Mouse (Mus musculus) large intestine, adult 2 months (tissue): ENCODE measurements at regions not wholly inside any gene's neighbourhood (a gene's known extent, or its start where the extent isn't known, plus 50 kb on each side); places are given as distances from the start of the nearest gene placed in this dataset.

Experiments
- DNase-seq: peaks from one replicate; pipeline ENCODE4 v3.0.0-alpha.2; 2012; ENCODE audit warnings: low read depth, low spot score
- WGBS: fragments of 180-500 bp; shearing (Covaris S2); methylation state at CpG from one replicate; pipeline ENCODE4 v1.1.7; 2018; 5-methylcytosine and 5-hydroxymethylcytosine counted together

- DNase-seq, result no peak
- WGBS, result 82% methylated on average over 5 of the region's 5 CpGs
Measured at GRCm38 (mm10) chr7:145048481-145048877, 108.8 kb upstream of the Ccnd1 start.

DNA sequence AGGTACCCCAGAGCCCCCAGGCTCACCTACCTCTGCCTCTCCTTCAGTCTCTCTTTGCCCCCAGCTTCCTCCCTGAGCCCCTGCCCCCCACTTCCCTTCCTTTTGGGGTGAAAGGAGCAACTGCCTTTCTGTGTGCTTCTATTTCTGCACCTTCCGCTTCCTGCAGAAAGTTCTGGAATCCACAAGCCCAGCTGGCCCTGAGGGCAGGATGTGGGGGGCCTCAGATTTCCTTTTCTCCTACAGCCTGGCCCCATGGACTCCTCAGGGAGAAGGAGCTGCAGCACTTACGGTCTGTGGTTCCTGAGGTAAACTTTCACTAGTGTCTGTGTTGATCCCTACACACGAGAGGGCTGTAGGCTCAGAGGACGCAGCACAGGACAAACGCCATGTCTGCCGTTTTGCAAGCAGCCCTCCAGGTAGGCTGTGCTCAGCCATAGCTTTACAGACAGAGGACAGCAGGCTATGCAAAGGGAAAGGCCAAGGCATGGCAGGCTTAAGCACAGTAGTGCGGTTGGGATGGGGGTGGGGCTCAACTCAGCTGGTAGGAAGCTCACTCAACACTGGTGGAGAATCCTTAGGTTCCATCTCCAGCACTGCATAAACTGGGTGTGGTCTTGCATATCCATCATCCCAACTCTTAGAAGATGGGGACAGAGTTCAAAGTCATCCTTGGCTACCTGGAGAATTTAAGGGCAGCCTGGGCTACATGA, 108.2 kb upstream of the Ccnd1 start:
- DNase-seq, result no peak
- WGBS, result 65% methylated on average over 7 of the region's 7 CpGs

GRCm38 (mm10) chr7:145045230-145045629, 105.5 kb upstream of the Ccnd1 start:
- WGBS, result 73% methylated on average over 1 of the region's 1 CpGs
- DNase-seq, result no peak

DNA sequence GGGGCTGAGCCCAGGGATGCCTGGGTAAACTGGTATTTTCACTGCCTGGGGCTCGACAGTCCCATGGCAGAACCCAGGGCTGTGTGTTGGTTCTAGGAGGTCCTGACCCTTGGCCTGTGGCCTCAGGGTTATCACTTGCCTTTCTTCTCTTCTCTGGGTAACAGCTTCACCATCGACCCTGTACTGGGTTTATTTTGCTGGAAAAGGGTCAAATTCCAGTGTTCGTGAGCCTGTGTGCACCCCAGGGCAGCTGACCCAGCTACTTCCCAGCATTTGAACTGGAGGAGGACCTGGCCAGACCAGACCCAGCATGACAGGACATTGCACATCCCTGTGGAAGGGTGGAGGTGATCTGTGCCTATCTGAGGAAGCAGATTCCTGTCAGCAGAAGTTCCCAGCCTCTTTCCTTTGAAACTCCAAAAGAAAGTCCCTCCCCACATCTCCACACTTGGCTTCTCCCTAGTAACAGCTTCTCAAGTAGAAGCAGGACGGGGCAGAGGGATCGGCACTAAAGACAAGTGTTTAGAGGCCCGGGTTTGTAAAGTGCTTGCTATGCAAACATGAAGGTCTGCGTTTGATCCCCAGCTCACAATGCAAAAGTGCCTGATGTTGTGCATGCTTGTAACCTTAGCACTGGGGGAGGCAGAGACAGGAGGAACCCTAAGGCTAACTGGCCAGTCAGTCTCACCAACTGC, 103.9 kb upstream of the Ccnd1 start:
- 53% methylated on average over 7 of the region's 7 CpGs for WGBS
- no peak for DNase-seq

- WGBS, result 80% methylated on average over 8 of the region's 8 CpGs
- DNase-seq, result no peak
Measured at GRCm38 (mm10) chr7:145040871-145041270, 101.1 kb upstream of the Ccnd1 start.

DNA sequence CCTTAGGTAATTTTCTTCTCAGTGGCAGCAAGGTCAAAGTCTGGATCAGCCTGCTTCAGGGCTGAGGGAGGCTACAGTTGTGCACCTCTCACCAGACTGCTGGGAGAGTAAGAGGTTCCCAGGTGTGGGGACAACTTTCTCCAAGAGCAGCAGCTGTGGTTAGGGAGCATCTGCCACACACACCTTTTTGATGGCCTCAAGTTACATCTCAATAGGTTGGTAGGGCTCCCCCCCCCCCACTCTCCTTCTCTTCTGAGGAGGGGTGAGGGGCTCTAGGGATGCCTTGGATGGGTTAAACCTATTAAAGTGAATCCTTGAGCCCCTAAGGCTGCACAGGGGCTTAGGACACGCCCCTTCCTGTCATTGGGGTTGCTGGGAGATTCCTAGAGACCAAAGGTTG, 94.7 kb upstream of the Ccnd1 start:
- no peak for DNase-seq
- 40% methylated on average over 1 of the region's 1 CpGs for WGBS

DNA sequence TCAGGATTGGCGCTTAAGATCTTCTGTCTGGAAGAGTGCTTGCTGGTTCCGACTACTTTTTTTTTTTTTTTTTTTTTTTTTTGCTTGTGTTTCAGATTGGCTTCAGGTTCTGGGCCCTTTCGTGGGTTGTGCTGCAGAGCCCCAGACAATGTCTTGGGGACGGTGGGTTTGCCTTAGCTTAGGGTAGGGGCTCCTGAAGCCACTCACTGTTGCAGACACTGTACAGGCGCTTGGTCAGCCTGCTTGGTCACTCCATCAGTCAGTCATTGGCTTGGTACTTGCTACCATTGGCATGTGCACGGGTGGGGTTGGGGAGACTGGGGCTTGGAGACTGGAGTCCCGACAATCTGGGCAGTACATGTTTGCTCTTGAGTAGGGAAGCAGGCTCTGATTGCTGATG, 91.5 kb upstream of the Ccnd1 start:
- DNase-seq, result no peak
- 42% methylated on average over 7 of the region's 7 CpGs for WGBS

- 5% methylated on average over 22 of the region's 22 CpGs for WGBS
- DNase-seq, result no peak
Measured at GRCm38 (mm10) chr7:145030635-145031141, 91.0 kb upstream of the Ccnd1 start.

DNA sequence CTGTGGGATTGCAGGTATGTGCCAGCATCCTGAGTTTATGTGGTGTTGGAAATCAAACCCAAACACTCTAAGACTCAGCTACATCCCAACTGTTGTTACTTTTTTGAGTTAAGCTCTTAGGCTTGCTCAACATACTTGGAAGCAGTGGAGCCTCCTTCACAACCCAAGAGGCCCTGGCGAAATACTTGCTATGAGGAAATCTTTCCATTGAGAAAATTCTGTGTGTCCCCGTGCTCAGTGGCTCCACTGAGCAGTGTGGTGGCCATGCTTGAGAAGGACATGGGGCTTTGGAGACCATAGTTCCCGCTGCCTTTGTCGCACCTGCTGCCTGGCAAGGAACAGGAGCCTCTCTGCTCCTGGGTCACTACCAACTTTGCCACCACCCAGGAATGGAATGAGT, 89.9 kb upstream of the Ccnd1 start:
- 82% methylated on average over 4 of the region's 4 CpGs for WGBS

DNA sequence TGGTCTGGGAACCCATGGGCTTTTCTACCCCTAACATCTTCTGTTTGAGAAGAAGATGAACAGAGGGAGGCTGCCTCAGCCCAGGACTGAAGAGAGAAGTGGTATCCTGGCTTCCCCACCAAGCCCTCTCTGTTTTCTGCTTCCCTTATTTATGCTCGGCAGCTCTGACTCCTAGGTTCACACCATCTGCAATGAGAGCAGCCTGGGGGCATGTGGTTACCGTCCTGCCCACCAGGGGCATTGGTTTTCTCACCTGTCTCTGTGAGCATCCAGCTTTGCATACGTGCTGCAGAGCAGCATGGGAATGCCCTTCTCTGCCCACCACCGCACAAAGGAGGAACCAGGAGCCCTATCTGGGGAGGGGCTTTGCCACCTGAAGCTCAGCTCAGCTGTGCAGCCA, 89.4 kb upstream of the Ccnd1 start:
- WGBS, result 72% methylated on average over 4 of the region's 4 CpGs
- no peak for DNase-seq

More for the DNA sequence above, 89.9 kb upstream of the Ccnd1 start:
- DNase-seq, result no peak

DNA sequence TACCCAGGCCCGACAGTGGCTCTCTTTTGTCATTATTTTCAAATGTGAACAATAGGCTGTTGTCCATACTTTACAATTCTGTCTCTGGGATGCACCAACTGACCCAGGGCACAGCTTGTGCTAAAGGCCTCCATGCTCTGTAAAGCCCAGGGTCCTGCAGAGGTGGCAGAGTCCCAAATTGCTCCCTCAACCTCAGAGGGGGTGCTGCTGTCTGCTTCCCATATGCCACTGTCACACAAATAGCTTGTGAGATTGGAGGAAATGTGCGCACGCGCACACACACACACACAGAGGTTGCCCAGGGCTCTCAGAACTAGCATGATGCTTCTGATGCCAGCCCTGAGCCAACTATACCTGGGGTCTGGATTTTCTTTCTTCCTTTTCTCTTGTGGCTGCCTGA, 87.3 kb upstream of the Ccnd1 start:
- DNase-seq, result no peak
- 88% methylated on average over 4 of the region's 4 CpGs for WGBS

- no peak for DNase-seq
- 85% methylated on average over 5 of the region's 5 CpGs for WGBS
Measured at GRCm38 (mm10) chr7:145026014-145026285, 86.2 kb upstream of the Ccnd1 start.

GRCm38 (mm10) chr7:145025186-145026013, 85.7 kb upstream of the Ccnd1 start:
- DNase-seq, result no peak

GRCm38 (mm10) chr7:145024651-145025050, 84.9 kb upstream of the Ccnd1 start:
- 86% methylated on average over 2 of the region's 2 CpGs for WGBS
- DNase-seq, result no peak

More at GRCm38 (mm10) chr7:145025186-145026013, 85.7 kb upstream of the Ccnd1 start:
- 17% methylated on average over 6 of the region's 6 CpGs for WGBS

DNA sequence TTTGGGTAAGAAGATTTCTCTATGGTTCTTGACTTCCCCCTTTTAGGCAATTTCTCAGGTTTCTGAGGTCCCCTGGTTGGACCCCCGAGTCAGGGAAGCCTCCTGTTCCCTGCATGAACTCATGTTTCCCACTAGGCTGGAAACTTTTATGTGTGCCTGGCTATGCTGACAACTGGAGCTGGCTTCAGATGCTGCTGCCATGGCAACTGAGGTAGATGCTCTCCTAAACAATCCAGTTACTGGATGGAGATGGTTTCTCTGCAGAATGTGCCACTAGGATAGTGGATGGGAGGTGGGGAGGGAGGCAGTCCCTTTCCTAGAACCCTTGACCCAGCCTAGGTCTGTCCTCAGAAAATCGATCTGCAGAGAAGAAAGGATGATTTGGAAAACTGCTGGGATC, 79.4 kb upstream of the Ccnd1 start:
- DNase-seq, result no peak
- WGBS, result 65% methylated on average over 2 of the region's 2 CpGs

DNA sequence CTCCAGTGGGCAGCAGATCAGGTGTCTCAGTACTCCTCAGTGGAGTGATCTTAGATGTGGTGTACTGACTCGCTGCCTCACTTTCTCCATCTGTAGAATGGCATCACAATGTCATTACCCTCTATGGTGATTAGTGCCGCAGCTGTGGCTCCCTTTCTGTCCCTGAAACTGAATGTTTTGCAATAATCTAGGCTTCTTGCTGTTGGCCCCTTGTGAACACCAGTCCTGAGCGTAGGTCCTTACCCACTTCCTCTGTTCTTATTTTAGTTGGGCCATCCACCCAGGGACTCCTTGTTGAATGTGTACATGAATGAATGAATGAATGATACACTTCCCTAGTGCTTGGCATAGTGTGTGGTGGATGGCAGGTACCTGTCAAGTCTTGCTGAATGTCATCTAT, 78.4 kb upstream of the Ccnd1 start:
- no peak for DNase-seq
- WGBS, result 89% methylated on average over 3 of the region's 3 CpGs

DNA sequence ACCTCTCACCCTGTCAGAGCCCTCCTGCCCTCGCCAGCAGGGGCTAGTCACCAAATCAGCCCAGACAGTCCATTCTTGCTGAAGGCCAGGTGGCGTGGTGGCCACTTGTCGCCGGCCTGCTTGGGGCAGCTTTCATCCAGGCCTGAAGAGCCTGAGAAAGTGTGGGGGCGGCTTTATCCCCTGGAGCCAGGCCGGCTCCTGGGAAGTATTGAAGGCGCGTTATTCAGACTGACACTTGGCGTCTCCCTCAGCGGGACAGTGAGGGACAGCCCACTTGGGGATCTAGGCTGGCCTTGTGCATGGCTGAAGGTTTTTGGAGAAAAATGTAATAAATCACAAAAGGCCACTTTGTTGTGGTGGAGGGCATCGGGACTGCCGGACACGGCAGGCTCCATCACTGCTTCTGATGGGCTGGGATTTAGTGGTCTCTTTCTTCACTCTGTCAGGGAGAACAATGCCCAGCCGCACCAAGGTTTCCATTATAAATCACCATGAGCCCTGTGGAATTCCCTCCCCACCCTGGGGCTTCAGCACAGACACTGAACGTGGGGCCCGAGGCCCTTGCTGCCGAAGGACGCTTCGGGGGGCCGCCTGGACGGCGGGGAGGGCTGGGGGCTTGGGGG, 75.8 kb upstream of the Ccnd1 start:
- 83% methylated on average over 22 of the region's 22 CpGs for WGBS
- DNase-seq, result no peak

- DNase-seq, result no peak
- 87% methylated on average over 4 of the region's 4 CpGs for WGBS
Measured at GRCm38 (mm10) chr7:145010757-145011156, 71.0 kb upstream of the Ccnd1 start.

GRCm38 (mm10) chr7:145010004-145010403, 70.3 kb upstream of the Ccnd1 start:
- DNase-seq, result no peak
- WGBS, result 32% methylated on average over 3 of the region's 3 CpGs

DNA sequence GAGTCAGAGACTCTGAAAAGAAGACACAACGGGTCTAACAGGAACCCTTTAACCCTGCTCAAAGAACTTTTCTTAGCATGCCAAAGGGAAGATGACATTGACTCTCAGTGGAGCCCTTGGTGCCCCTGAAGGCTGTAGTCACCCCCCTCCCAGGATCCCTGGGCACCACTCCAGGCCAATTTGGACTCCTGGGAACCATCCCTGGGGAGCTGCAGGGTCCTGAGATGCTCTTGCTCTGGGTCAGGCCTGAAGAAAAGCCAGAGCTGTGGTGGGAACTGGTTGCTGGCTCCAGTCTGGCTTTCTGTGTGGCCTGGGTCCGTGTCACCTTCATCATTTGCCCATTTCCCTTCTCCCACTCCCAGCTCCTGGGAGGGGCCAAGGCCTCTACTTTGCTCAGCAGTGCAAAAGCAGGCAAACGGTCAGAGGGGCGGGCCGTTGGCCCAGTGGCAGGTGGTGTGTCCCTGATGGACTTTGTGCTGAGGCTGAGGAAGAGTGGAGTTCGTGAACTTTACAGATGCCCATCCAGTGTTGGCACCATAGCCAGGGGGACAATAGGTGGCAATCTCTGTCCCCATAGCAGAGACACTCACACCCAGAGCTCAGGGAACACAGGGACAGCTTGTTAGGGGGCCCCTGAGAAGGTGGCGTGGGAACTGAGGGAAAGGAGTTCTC, 69.1 kb upstream of the Ccnd1 start:
- DNase-seq, result no peak
- WGBS, result 31% methylated on average over 7 of the region's 7 CpGs
